Mouse (Mus musculus) forebrain, embryonic 10.5 days (tissue): ENCODE results near the gene Catsperz. TPM values are rescaled to one million over a fixed set of nuclear protein-coding genes. Genes with fewer than 3 reads are reported as not detected.

Source experiments
- DNase-seq: peaks from one replicate; pipeline ENCODE4 v3.0.0-alpha.2; 2017; ENCODE audit warnings: low spot score; ENCODE audit errors: extremely low spot score
- H3K27ac ChIP-seq: fragments of 300-500 bp; sonication (generic); 2 replicates; pipeline ENCODE4 v1.5.1; 2016; ENCODE audit warnings: mild to moderate bottlenecking
- H3K27me3 ChIP-seq: fragments of 300-500 bp; sonication (generic); 2 replicates; pipeline ENCODE4 v1.6.1; 2016; ENCODE audit warnings: mild to moderate bottlenecking; ENCODE audit not compliant: poor library complexity, severe bottlenecking
- H3K36me3 ChIP-seq: fragments of 300-500 bp; sonication (generic); replicated peaks from 2 replicates; pipeline ENCODE4 v1.6.1; 2016; ENCODE audit warnings: mild to moderate bottlenecking, moderate library complexity
- H3K4me1 ChIP-seq: fragments of 300-500 bp; sonication (generic); 2 replicates; pipeline ENCODE4 v1.6.1; 2016
- H3K4me3 ChIP-seq: fragments of 300-500 bp; sonication (generic); 2 replicates; pipeline ENCODE4 v1.5.1; 2016; ENCODE audit warnings: mild to moderate bottlenecking, moderate library complexity
- H3K9me3 ChIP-seq: fragments of 300-500 bp; sonication (generic); 2 replicates; pipeline ENCODE4 v1.6.1; 2016; ENCODE audit warnings: mild to moderate bottlenecking, moderate library complexity
- WGBS: fragments of 180-500 bp; shearing (Covaris S2); methylation state at CpG from one replicate; pipeline ENCODE4 v1.1.7; 2016; 5-methylcytosine and 5-hydroxymethylcytosine counted together
- polyA plus RNA-seq: library from polyadenylated mRNA; unstranded; fragments of >200 nt; fragmentation: Nextera tagmentation; extraction: Ambion mirVana; gene quantifications from 2 replicates; pipeline ENCODE4 v1.2.1, GENCODE M21; 2016

Catsperz gene
- polyA plus RNA-seq = 0.55 and 0.60 TPM in 2 replicates

DNA sequence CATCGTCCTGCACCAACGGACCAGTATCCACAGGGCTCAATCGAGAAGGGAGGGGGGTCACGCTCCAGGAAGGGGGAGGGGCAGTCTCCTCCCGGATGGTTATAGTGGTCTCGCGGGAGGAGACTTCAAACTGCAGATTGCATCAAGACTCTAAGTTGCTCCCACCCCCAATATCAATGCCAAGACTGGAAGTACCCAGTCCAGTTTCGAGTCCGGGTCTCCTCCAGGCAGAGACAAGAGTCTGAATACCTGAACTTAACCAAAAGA is at the start of gene Catsperz:
Gene Catsperz, minus strand, starts transcription at position 74 of the 267 bp plus-strand sequence.
- 7% methylated on average over 9 of the region's 9 CpGs for WGBS

DNA sequence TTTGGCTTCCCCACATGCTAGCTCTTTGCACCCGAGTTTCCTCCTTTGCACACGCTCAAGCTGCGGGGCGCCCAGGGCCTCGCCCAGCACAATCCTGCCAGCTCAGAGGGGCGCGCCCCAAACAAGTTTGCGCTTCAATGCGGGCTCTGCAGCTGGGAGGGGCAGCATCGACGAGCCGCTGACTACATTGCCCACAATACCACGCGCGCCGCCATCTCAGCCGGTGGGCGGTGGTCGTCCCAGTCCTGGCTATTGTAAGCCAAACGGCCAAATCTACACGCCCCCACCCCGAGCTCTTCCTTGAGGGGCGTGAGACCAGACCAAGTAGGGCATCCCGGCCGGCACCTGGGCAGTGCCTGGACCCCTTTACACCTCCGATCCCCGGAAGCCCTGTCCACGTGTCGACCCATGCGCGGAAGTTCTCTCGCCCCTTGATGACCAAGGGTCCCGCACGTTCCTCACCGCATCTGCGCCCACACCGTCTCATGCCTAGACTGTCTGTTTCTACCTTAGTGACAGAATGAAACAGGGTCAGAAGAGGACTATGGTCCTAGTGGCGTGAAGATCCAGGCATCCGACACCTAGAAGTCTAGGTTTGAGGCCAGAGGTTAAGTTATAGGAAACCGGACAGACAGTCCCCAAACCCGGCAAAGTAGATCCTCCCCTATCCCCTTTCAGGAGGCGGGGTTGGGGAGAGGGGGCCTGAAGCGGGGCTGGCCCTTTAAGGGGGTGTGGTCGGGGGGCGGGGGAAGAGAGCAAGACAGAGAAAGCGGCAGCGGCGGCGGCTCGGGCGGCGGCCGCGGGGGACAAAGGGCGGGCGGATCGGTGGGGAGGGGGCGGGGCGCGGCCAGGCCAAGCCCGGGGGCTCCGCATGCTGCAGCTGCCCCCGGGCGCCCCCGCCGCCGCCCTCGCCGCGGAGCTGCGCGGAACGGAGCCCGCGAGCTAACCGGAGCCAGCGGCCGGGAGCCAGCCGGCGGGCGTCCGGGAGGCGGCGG is 49.3 kb upstream of the Catsperz start, which contains the start of gene Ppp1r14b:
Gene Ppp1r14b, plus strand, starts transcription at position 758 of the 995 bp plus-strand sequence.
- Histone ChIP-seq H3K36me3 (peaks cover 30% of the 10 kb centered on the region), H3K27ac (peak within 1 kb of the TSS; percentile 95), H3K9me3 (no peaks in the 10 kb centered on the region), H3K4me3 (peak within 1 kb of the TSS; percentile 86), H3K4me1 (peaks cover 81% of the 10 kb centered on the region), H3K27me3 (peaks cover 33% of the 10 kb centered on the region)
- peak; percentile 89 for DNase-seq
- WGBS = under 1% methylated on average over 81 of the region's 84 CpGs

More for the DNA sequence above, at the start of gene Catsperz:
- DNase-seq = no peak
- Histone ChIP-seq H3K36me3 (no peaks in the 10 kb centered on the region; the same call in 1 of the 2 replicates), H3K4me1 (peaks cover 55% of the 10 kb centered on the region), H3K27me3 (peaks cover 82% of the 10 kb centered on the region), H3K27ac (no peak within 1 kb of the TSS), H3K4me3 (peak within 1 kb of the TSS; percentile 27), H3K9me3 (0 out of 2 replicates have a peak, but pooled peaks cover 3% of the 10 kb centered on the region)

DNA sequence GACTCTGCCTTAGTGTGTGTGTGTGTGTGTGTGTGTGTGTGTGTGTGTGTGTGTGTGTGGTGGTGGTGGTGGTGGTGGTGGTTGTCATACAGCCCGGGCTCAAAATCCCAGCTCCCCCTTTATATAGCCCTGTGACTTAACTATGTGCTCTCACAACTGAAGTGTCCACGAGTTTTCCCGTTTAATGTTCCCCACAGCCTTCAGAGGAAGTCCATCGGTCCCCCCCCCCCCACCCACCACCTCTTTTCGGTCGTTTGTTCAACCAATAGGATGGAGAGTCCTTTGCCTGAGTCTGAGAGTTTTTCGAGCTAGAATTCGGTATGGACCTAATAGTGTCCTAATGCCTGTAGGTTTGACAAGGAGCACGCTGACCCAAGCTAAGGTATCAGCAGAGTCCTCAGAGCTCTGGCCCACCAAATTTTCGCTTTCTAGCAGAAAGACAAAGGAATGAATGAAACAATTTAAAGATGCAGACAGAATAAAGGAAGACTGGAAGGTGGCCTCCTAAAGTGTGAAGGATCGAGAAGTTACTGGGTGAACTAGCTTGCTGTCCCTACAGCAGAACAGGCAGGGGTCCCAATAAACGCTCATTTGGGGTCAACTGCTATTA is 48.5 kb upstream of the Catsperz start:
- H3K4me3 ChIP-seq = peak overlapping the region; percentile 86
- DNase-seq = no peak
- H3K27me3 ChIP-seq = peaks cover 40% of the 10 kb centered on the region
- peaks cover 29% of the 10 kb centered on the region for H3K36me3 ChIP-seq
- WGBS = 39% methylated on average over 12 of the region's 12 CpGs
- no peaks in the 10 kb centered on the region for H3K9me3 ChIP-seq
- peaks cover 81% of the 10 kb centered on the region for H3K4me1 ChIP-seq
- H3K27ac ChIP-seq = peak overlapping the region; percentile 95

DNA sequence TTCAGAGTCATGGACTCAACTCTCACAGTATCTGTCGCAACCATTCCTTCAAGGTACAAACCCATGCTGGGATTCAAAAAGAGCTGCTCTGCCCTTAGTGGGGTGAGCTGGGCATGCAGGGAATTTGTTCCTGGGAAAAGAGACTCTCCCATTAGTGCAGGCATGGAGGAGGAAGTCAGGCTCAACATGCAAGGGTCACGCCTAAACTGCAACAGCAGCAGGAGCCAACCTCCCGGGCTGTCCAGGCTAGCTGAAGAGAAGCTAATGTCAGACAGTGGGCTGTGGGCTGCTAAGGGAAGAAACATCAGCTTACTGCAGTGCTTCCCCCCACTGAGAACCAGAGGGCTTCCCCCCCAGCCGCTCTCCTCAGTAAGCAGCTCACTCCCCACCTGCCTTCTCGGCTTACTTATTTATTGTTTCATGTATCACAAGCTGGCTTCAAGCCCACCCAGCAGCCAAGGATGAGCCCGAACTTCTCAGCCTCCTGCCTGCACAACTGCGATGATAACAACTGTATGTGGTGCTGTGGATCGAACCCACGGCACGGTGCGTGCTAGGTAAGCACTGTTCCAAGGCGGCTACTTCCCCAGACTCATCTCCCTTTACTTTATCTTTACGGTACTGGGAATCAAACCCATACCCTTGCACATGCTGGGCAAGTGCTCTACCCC is 47.2 kb upstream of the Catsperz start:
- Histone ChIP-seq H3K4me1 (peaks cover 80% of the 10 kb centered on the region), H3K4me3 (no peak overlapping the region)

DNA sequence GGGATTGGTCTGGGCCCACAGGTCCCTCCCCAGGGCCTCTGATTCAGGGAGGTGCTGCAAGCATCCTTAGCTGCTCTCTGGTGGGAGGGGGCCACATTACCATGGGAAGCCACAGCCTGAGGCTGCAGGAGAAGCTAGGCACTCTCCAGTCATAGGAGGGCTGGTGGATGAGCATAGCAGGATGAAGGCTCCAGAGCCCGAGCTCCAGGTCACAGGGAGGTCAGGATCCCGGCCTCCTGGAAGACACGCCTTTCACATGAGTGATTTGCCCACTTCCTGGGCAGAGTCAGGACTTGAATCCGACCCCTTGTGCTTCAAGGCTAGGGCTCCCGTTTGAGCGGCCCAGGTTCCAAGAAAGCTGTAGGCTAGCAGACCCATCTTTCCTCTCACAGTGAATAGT is 46.5 kb upstream of the Catsperz start:
- DNase-seq = no peak
- Histone ChIP-seq H3K4me3 (no peak overlapping the region), H3K9me3 (no peaks in the 10 kb centered on the region), H3K4me1 (peaks cover 73% of the 10 kb centered on the region), H3K27me3 (peaks cover 56% of the 10 kb centered on the region), H3K36me3 (peaks cover 10% of the 10 kb centered on the region), H3K27ac (0 out of 2 replicates have a peak overlapping the region, but pooled peaks have one; percentile 48)
- 42% methylated on average over 6 of the region's 6 CpGs for WGBS

More for the DNA sequence above, 47.2 kb upstream of the Catsperz start:
- 80% methylated on average over 13 of the region's 13 CpGs for WGBS
- no peaks in the 10 kb centered on the region for H3K9me3 ChIP-seq
- no peak for DNase-seq
- H3K36me3 ChIP-seq = peaks cover 16% of the 10 kb centered on the region
- H3K27me3 ChIP-seq = peaks cover 53% of the 10 kb centered on the region
- no peak overlapping the region for H3K27ac ChIP-seq

DNA sequence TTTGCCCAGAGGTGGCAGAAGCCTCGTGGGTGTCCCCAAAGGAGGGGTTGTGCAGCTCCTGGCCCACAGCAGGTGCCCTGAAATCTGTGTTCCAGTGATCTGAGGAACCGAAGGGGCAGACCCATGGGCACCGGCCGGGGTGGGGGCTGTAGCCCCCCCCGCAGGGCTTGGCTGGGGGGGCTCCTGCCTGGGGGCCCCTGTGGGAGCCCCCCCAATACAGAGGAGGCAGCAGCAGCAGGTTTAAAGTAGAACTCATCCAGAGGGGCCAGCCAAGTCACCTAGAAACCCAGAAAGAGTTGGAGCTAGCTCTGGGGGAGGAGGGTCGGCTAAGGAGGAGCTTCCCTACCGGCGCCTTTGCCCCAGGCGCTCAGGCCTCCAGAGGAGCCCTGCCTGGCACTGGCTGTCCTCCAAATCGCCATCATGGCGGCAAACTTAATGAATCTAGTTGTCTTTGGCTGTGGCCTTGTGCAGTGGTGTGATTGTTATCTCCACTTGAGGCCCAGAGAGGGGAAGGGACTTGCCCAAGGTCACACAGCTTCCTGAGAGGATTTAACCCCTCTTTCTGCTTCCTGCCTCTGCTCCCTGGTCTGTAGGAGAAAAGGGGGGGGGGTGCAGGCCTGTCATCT is 45.4 kb upstream of the Catsperz start:
- Histone ChIP-seq H3K36me3 (peaks cover 12% of the 10 kb centered on the region), H3K9me3 (no peaks in the 10 kb centered on the region), H3K27ac (peak overlapping the region; percentile 81), H3K4me1 (peaks cover 63% of the 10 kb centered on the region), H3K27me3 (peaks cover 56% of the 10 kb centered on the region), H3K4me3 (peak overlapping the region; percentile 65)
- WGBS = 19% methylated on average over 11 of the region's 11 CpGs
- no peak for DNase-seq

DNA sequence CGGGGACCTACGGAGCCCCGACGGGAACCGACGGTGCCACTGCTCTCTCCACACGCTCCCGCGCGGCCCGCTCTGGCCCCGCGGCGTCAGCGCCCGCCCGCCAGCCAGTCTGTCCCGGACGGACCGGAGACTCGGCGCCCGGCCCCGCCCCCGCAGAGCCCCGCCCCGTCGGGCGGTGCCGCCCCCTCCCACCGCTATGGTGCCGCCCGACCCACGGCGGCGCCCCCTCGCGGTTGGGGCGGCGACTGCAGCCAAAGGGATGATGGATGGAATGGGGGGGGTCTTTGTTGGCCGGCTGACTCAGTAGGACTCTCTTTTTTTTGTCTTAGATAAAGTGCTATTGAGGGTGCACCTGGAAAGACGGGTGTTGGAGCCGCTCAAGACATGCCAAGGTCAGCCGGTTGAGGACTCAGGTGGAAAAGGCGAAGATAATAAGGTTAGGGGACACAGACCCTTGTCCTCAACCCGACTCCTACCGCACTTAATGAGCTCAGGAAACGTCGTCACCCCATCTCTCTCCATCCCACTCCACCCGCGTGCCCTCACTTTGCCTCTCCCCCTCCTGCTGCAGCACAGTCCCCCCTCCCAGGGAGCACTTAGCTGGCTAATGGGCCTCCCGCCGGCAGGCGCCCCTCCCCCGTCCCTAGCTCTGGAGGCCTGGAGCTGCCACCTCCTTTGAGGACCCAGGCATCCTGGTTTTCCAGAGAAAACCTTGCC is 44.6 kb upstream of the Catsperz start:
- H3K4me1 ChIP-seq = peaks cover 63% of the 10 kb centered on the region
- peaks cover 19% of the 10 kb centered on the region for H3K36me3 ChIP-seq
- no peaks in the 10 kb centered on the region for H3K9me3 ChIP-seq
- peak; percentile 52 for DNase-seq
- peaks cover 56% of the 10 kb centered on the region for H3K27me3 ChIP-seq
- H3K27ac ChIP-seq = peak overlapping the region; percentile 81
- 1% methylated on average over 54 of the region's 55 CpGs for WGBS
- peak overlapping the region; percentile 65 for H3K4me3 ChIP-seq

DNA sequence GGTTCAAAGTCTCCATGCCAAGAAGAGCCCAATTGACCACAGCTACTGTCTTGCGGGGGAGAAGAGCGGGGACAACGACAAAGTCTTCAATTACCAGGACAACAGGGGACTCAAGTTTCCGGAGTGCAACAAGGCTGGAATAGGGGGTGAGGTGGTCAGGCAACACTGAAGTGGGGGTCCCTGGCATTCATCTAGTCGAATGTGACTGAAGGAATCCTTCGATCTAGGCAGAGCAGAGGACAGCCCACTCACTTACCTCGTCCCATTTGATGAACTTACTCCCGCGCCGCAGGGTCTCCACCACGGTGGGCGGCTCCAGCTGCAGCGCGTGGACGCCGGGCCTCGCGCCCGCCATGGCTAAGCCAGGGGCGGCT is 44.1 kb upstream of the Catsperz start:
- peaks cover 63% of the 10 kb centered on the region for H3K4me1 ChIP-seq
- 0% methylated on average over 20 of the region's 20 CpGs for WGBS
- DNase-seq = no peak
- peaks cover 56% of the 10 kb centered on the region for H3K27me3 ChIP-seq
- H3K36me3 ChIP-seq = peaks cover 25% of the 10 kb centered on the region
- peak overlapping the region; percentile 65 for H3K4me3 ChIP-seq
- no peaks in the 10 kb centered on the region for H3K9me3 ChIP-seq
- peak overlapping the region; percentile 81 for H3K27ac ChIP-seq

DNA sequence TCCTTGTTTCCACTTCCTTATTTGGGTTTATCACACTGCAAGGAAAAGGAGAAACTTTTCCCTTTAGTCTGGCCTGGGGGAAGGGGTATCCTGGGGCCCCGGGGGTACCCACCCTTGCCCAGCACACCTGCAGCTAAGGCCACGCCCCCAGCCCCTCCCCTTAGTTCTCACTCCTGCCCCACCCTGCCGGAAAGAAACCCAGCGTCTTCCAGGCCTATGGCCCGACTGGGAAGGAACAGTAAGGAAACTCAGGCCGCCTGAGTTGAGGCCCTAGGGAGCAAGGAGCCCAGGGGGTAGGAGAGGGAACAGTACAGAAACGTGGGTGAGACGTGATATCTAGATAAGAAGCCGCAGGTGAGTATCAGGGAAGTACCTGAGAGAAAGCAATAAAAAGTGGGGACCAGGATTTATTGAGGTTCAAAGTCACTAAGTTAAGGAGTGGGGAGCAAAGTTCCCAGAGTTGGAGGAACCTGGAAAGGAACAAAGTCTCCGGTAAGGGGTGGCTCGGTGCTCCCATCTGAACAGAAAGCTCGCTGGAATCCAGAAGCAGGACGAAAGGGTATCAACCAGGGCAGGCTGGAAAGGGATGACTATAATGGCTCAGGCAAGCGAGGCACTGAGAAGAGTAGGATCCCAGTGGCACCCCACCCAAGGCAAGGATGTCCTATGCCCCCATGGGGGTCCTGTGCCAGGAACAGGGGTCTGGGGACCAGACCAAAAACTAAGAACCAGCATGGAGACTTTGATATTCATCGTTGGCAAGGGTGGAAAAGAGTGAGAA is 43.5 kb upstream of the Catsperz start:
- Histone ChIP-seq H3K36me3 (peaks cover 31% of the 10 kb centered on the region), H3K27ac (peak overlapping the region; percentile 81; the same call in 1 of the 2 replicates), H3K4me1 (peaks cover 57% of the 10 kb centered on the region), H3K27me3 (peaks cover 56% of the 10 kb centered on the region), H3K4me3 (peak overlapping the region; percentile 65), H3K9me3 (no peaks in the 10 kb centered on the region)
- DNase-seq = no peak
- WGBS = 14% methylated on average over 15 of the region's 15 CpGs

DNA sequence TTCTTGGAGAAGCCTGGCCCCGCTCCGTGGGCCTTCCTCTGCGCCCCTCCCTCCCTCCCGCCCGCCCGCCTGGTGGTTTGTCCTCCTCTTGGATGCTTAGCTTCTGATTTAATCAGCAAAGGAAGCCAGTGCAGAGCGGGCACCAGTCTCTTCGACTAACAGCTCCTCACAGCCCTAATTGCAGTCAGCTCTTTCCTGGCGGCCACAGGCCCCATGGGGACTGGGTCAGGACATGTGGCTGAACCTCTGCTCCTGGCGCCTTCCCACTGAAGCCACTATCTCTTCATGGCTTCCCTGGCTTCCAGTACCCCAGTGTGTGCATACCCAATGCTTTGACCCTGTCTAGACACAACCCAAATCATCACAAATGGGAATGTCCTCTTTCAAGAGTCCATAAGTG is 31.3 kb upstream of the Catsperz start:
- H3K9me3 ChIP-seq = no peaks in the 10 kb centered on the region
- H3K4me1 ChIP-seq = peaks cover 20% of the 10 kb centered on the region
- DNase-seq = no peak
- 89% methylated on average over 10 of the region's 10 CpGs for WGBS
- H3K4me3 ChIP-seq = no peak overlapping the region
- no peak overlapping the region for H3K27ac ChIP-seq
- no peaks in the 10 kb centered on the region for H3K27me3 ChIP-seq
- peaks cover 67% of the 10 kb centered on the region for H3K36me3 ChIP-seq

DNA sequence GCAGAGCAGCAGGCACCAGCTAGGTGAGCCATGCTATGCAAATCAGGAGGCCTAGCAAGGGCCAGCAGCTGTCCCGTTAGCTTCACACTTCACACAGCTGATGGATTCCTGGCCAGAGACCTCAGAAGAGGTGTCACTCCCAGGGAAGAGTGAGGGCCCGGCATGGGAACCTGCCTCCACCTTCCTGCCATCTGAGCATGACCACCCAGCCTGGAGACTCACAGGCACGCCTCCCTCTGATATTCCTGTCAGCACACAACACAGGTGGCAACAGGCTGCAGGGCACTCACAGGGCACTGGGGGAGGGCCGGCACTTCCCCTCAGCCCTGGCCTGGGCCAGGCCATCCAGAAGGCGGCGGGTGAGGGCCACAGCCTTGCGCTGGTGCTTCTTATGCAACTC is 30.2 kb upstream of the Catsperz start:
- H3K4me1 ChIP-seq = peaks cover 23% of the 10 kb centered on the region
- peaks cover 64% of the 10 kb centered on the region for H3K36me3 ChIP-seq
- no peak for DNase-seq
- H3K27ac ChIP-seq = no peak overlapping the region
- no peaks in the 10 kb centered on the region for H3K9me3 ChIP-seq
- H3K27me3 ChIP-seq = no peaks in the 10 kb centered on the region
- 86% methylated on average over 7 of the region's 7 CpGs for WGBS
- H3K4me3 ChIP-seq = no peak overlapping the region
